Mouse (Mus musculus) MEL (cell line): Measurements from ENCODE around the gene Gm9736.
"Not testable (repeated sequence)": the region's sequence is repeated elsewhere in the genome, so short reads cannot be mapped to it uniquely, and the experiment has no call there.

Experiments
- CTCF ChIP-seq, 3 experiments: IDR thresholded peaks in 2 of 3; conservative IDR thresholded peaks in 1 of 3; 2 replicates each; pipeline ENCODE4 v1.5.1; 2011 to 2012; ENCODE audit warnings: low read length in 3 of 3, low read depth in 2 of 3, mild to moderate bottlenecking in 2 of 3, improper control_type of control experiment in 1 of 3, inconsistent platforms in 1 of 3, mixed read lengths in 1 of 3, moderate library complexity in 1 of 3; ENCODE audit not compliant: control insufficient read depth in 1 of 3, insufficient read depth in 1 of 3, poor library complexity in 1 of 3, severe bottlenecking in 1 of 3
- MXI1 ChIP-seq: IDR thresholded peaks from 2 replicates; pipeline ENCODE4 v1.6.1; 2011; ENCODE audit warnings: mild to moderate bottlenecking, low read depth, low read length, improper control_type of control experiment
- POLR2A ChIP-seq, 2 experiments: IDR thresholded peaks; 2 replicates each; pipeline ENCODE4 v1.6.1; 2011 to 2012; ENCODE audit warnings: low read length in 2 of 2, mild to moderate bottlenecking in 2 of 2, control low read depth in 1 of 2, improper control_type of control experiment in 1 of 2, low read depth in 1 of 2, moderate library complexity in 1 of 2; ENCODE audit not compliant: control insufficient read depth in 1 of 2, insufficient read depth in 1 of 2, poor library complexity in 1 of 2
- POLR2AphosphoS2 ChIP-seq: IDR thresholded peaks from 2 replicates; pipeline ENCODE4 v1.6.1; 2011; ENCODE audit warnings: low read length, improper control_type of control experiment
- USF1 ChIP-seq: IDR thresholded peaks from 2 replicates; pipeline ENCODE4 v1.6.1; 2014; ENCODE audit warnings: low read depth, mild to moderate bottlenecking, inconsistent platforms, low read length, improper control_type of control experiment, moderate library complexity

DNA sequence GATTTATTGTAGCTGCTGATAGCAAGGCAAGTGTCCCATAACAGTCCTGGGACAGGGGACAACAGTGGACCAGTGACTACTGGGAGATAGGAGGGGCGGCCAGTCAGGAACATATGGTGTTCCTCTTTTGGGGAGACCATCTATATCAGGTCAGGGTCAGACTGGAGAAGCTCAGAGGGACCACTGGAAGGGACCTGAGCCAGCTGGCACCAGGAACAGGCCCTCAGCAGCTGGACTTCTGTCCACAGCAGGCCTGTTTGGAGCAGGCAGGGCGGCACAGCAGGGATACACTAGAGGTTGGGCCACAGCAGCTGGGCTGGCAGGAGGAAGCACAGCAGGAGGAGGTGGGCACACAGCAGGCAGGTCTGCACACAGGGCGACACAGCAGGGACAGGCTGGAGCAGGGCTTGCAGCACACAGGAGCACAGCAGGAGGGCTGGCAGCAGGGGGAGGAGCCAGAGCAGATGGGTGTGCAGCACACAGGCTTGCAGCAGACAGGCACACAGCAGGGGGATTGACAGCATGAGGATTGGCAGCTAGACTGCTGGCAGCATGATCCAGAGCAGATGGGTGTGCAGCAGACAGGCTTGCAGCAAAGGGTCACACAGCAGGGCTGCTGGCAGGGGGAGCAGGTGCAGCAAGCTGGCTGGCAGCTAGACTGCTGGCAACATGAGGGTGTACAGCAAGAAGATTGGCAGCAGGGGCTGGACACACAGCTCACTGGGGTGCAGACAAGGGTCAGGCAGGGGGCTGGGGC, 47.2 kb upstream of the Gm9736 start:
- not testable (repeated sequence) for TF ChIP-seq MXI1; CTCF (IDR thresholded peaks at IDR 0.05 in 2 of 3, conservative IDR thresholded peaks at IDR 0.05 in 1 of 3; ENCODE audit: control insufficient read depth in 1 of 3, insufficient read depth in 1 of 3, low read depth in 2 of 3, low read length in 3 of 3, poor library complexity in 1 of 3, severe bottlenecking in 1 of 3); POLR2A (IDR thresholded peaks at IDR 0.05; ENCODE audit: control insufficient read depth in 1 of 2, insufficient read depth in 1 of 2, low read depth in 1 of 2, low read length in 2 of 2, poor library complexity in 1 of 2); USF1; POLR2AphosphoS2
